Mouse (Mus musculus): ENCODE measurements around the gene Fkbp10.
A peak's percentile ranks its signal among the peaks of the same experiment; 100 is the strongest.

Fkbp10 gene

GRCm38 (mm10) chr11:100471352-100472196 is 56.1 kb downstream of the Fkbp10 start:
- no peak for DNase-seq (ENCODE audit: low spot score in 2 of 2)

GRCm38 (mm10) chr11:100472197-100472934 is 56.9 kb downstream of the Fkbp10 start, which contains the start of gene Klhl11:
Gene Klhl11, minus strand, starts transcription at chr11:100472741.
- peak; percentile 87 to 90 for DNase-seq (ENCODE audit: low spot score in 2 of 2)

- DNase-seq (ENCODE audit: low spot score in 2 of 2) = no peak
These were observed 57.4 kb downstream of the Fkbp10 start for GRCm38 (mm10) chr11:100472935-100473295.
